Mouse (Mus musculus): ENCODE data around the gene Dedd2.

GRCm38 (mm10) chr7:25240631-25241030 lies 20.2 kb upstream of the Dedd2 start:
- no peak for TF ChIP-seq CTCF (IDR thresholded peaks at IDR 0.05; ENCODE audit: low read depth)
- TF ChIP-seq EP300 (IDR thresholded peaks at IDR 0.05; ENCODE audit: low read depth): no peak

All from liver, postnatal 0 days (tissue).